Mouse (Mus musculus) ovary, postnatal 36 days (tissue): ENCODE results near the gene Ccl20.
A peak's percentile ranks its signal among the peaks of the same experiment; 100 is the strongest.

Experiments used
- DNase-seq: peaks from one replicate; pipeline ENCODE4 v3.0.0; 2022; ENCODE audit warnings: low spot score, mixed read lengths

The Ccl20 gene

GRCm38 (mm10) chr1:83141510-83141909 lies 24.9 kb downstream of the Ccl20 start:
- DNase-seq = no peak

GRCm38 (mm10) chr1:83142055-83142454 lies 25.5 kb downstream of the Ccl20 start:
- no peak for DNase-seq

GRCm38 (mm10) chr1:83146547-83146946 lies 30.0 kb downstream of the Ccl20 start:
- no peak for DNase-seq

GRCm38 (mm10) chr1:83150227-83150626 lies 33.7 kb downstream of the Ccl20 start:
- no peak for DNase-seq

- DNase-seq = no peak
These were observed 36.4 kb downstream of the Ccl20 start for GRCm38 (mm10) chr1:83152961-83153360.

GRCm38 (mm10) chr1:83156876-83157275 lies 40.3 kb downstream of the Ccl20 start:
- DNase-seq = no peak

- peak; percentile 70 for DNase-seq
These were observed 43.0 kb downstream of the Ccl20 start, which contains the start of gene Daw1 for GRCm38 (mm10) chr1:83159603-83160002. Daw1 (plus strand) TSS chr1:83159752.

GRCm38 (mm10) chr1:83161658-83162057 lies 45.1 kb downstream of the Ccl20 start:
- DNase-seq = no peak

- no peak for DNase-seq
These were observed 47.5 kb downstream of the Ccl20 start for GRCm38 (mm10) chr1:83164027-83164426.
